Mouse (Mus musculus) erythroblast, embryonic 14.5 days (primary cell): ENCODE data around the gene Zranb2.

ENCODE experiments used
- GATA1 ChIP-seq: IDR thresholded peaks from 2 replicates; pipeline ENCODE4 v1.6.1; 2012; ENCODE audit warnings: low read length, inconsistent platforms, mixed read lengths
- TAL1 ChIP-seq: IDR thresholded peaks from 3 replicates; pipeline ENCODE4 v1.6.1; 2012; ENCODE audit warnings: low read length, inconsistent platforms, mixed read lengths

GRCm38 (mm10) chr3:157578469-157579170 lies 44.7 kb downstream of the Zranb2 start:
- TF ChIP-seq TAL1: no peak
- no peak for TF ChIP-seq GATA1
